Mouse (Mus musculus) ES-Bruce4 (cell line): ENCODE results near the gene Wrap53.

Source experiments
- CTCF ChIP-seq: IDR thresholded peaks from one replicate; pipeline ENCODE4 v1.8.1; 2011; ENCODE audit warnings: low read depth, low read length
- EP300 ChIP-seq: IDR thresholded peaks from 2 replicates; pipeline ENCODE4 v1.6.1; 2011; ENCODE audit warnings: low read depth, low read length; ENCODE audit not compliant: insufficient read depth
- POLR2A ChIP-seq: IDR thresholded peaks from one replicate; pipeline ENCODE4 v1.8.1; 2011; ENCODE audit warnings: low read length; ENCODE audit not compliant: insufficient read depth

DNA sequence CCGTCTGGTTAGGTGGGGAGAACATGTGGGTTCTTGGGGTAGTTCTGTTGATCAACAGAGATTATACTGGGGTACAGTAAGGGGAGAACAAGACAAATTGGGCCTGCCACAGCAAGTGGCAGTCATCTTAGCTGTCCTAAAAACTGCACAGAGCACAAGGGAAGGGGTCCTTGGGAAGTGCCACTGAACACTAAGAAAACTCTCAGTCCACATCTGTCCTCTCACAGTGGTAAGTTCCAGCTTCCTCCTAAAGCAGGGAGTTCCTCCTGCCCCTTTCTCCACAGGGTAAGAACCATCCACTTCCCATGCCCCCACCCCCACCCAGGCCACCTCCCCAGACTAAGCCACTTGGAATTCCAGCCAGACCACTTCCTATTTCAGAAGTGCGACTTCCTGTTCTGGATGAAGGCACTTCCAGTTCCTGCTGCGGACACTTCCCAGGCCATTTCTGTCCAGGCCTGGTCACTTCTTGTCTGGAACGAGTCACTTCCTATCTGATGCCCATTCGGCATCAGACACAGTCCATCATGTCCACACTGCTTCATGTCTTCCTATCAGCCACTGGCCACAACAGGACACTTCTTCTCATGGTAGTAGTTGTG, 25.4 kb downstream of the Wrap53 start:
- TF ChIP-seq CTCF (no peak), POLR2A (no peak), EP300 (no peak)
